Mouse (Mus musculus) brown adipose tissue, adult 24 weeks (tissue): ENCODE results near the gene H2-Q4. TPM values are rescaled to one million over a fixed set of nuclear protein-coding genes. Genes with fewer than 3 reads are reported as not detected.
A peak's percentile ranks its signal among the peaks of the same experiment; 100 is the strongest.
"Not testable (repeated sequence)": the region's sequence is repeated elsewhere in the genome, so short reads cannot be mapped to it uniquely, and the experiment has no call there.

Experiments
- H3K27ac ChIP-seq: fragments of 200-500 bp; replicated peaks from 2 replicates; pipeline ENCODE4 v1.5.1; 2012; ENCODE audit warnings: low read depth, mild to moderate bottlenecking, low read length
- H3K4me1 ChIP-seq: fragments of 200-500 bp; 2 replicates; pipeline ENCODE4 v1.6.1; 2012; ENCODE audit warnings: low read length, mixed read lengths; ENCODE audit not compliant: control insufficient read depth, insufficient read depth, insufficient read length
- H3K4me3 ChIP-seq: fragments of 200-500 bp; 2 replicates; pipeline ENCODE4 v1.5.1; 2012; ENCODE audit warnings: low read depth, mild to moderate bottlenecking, low read length, moderate library complexity; ENCODE audit not compliant: insufficient read depth
- polyA plus RNA-seq: library from polyadenylated mRNA; stranded (reverse); fragments of >200 nt; gene quantifications from 2 replicates; pipeline ENCODE4 v1.2.4, GENCODE M21; 2012; ENCODE audit not compliant: missing spikeins, insufficient read depth, insufficient read length

Gene H2-Q4
- polyA plus RNA-seq, 1 experiment, result 12.3 TPM

GRCm38 (mm10) chr17:35393864-35394800, 14.7 kb downstream of the H2-Q4 start:
- not testable (repeated sequence) for H3K27ac ChIP-seq, H3K4me1 ChIP-seq
- peak overlapping the region; percentile 64 for H3K4me3 ChIP-seq

GRCm38 (mm10) chr17:35396956-35397355, 17.5 kb downstream of the H2-Q4 start:
- H3K4me1 ChIP-seq, H3K4me3 ChIP-seq, H3K27ac ChIP-seq: not testable (repeated sequence)

GRCm38 (mm10) chr17:35413057-35413456, 33.6 kb downstream of the H2-Q4 start:
- H3K27ac ChIP-seq, H3K4me3 ChIP-seq, H3K4me1 ChIP-seq: not testable (repeated sequence)

GRCm38 (mm10) chr17:35415273-35416129, 36.1 kb downstream of the H2-Q4 start:
- not testable (repeated sequence) for H3K4me1 ChIP-seq, H3K27ac ChIP-seq, H3K4me3 ChIP-seq

- Histone ChIP-seq H3K27ac (no peak overlapping the region), H3K4me3 (no peak overlapping the region), H3K4me1 (no peaks in the 10 kb centered on the region)
These were observed 39.4 kb downstream of the H2-Q4 start for GRCm38 (mm10) chr17:35418772-35419171.

- not testable (repeated sequence) for H3K4me3 ChIP-seq, H3K27ac ChIP-seq, H3K4me1 ChIP-seq
These were observed 40.1 kb downstream of the H2-Q4 start for GRCm38 (mm10) chr17:35419564-35419963.

- not testable (repeated sequence) for H3K27ac ChIP-seq, H3K4me1 ChIP-seq, H3K4me3 ChIP-seq
These were observed 40.9 kb downstream of the H2-Q4 start for GRCm38 (mm10) chr17:35420206-35420810.

- not testable (repeated sequence) for H3K4me1 ChIP-seq, H3K27ac ChIP-seq, H3K4me3 ChIP-seq
These were observed 41.9 kb downstream of the H2-Q4 start for GRCm38 (mm10) chr17:35421331-35421730.

- not testable (repeated sequence) for H3K4me3 ChIP-seq, H3K4me1 ChIP-seq, H3K27ac ChIP-seq
These were observed 42.9 kb downstream of the H2-Q4 start for GRCm38 (mm10) chr17:35422360-35422759.

GRCm38 (mm10) chr17:35423131-35423810, 43.9 kb downstream of the H2-Q4 start:
- H3K4me3 ChIP-seq, H3K4me1 ChIP-seq, H3K27ac ChIP-seq: not testable (repeated sequence)

GRCm38 (mm10) chr17:35424106-35424505, 44.7 kb downstream of the H2-Q4 start:
- H3K4me1 ChIP-seq, H3K27ac ChIP-seq: not testable (repeated sequence)
- H3K4me3 ChIP-seq, result peak overlapping the region; percentile 21; the same call in 1 of the 2 replicates

GRCm38 (mm10) chr17:35424624-35425416, 45.4 kb downstream of the H2-Q4 start, which contains the start of gene H2-Q6:
TSS of gene H2-Q6 (plus strand) at chr17:35424850.
- not testable (repeated sequence) for H3K27ac ChIP-seq, H3K4me1 ChIP-seq
- H3K4me3 ChIP-seq, result peak within 1 kb of the TSS; percentile 81

- not testable (repeated sequence) for H3K4me1 ChIP-seq, H3K27ac ChIP-seq
- H3K4me3 ChIP-seq, result peak overlapping the region; percentile 81
These were observed 46.1 kb downstream of the H2-Q4 start for GRCm38 (mm10) chr17:35425474-35425873.

- not testable (repeated sequence) for H3K4me3 ChIP-seq, H3K27ac ChIP-seq, H3K4me1 ChIP-seq
These were observed 49.5 kb downstream of the H2-Q4 start for GRCm38 (mm10) chr17:35428883-35429282.
